Mouse (Mus musculus) MEL (cell line): ENCODE data around the gene Wfdc9. TPM values are rescaled to one million over a fixed set of nuclear protein-coding genes. Genes with fewer than 3 reads are reported as not detected.
A peak's percentile ranks its signal among the peaks of the same experiment; 100 is the strongest.

Experiments used
- DNase-seq: peaks from one replicate; pipeline ENCODE4 v3.0.0; 2011; ENCODE audit warnings: low read depth, low spot score
- H3K27ac ChIP-seq: 2 replicates; pipeline ENCODE4 v1.5.1; 2012; ENCODE audit warnings: low read depth, mild to moderate bottlenecking, control low read depth, low read length, moderate library complexity; ENCODE audit not compliant: control insufficient read depth
- H3K27me3 ChIP-seq, 2 experiments: fragments of 150-350 bp in 1 of 2; sonication (generic) in 1 of 2; 2 replicates each; pipeline ENCODE4 v1.6.1; 2012; ENCODE audit warnings: low read length in 2 of 2, mild to moderate bottlenecking in 2 of 2, improper control_type of control experiment in 1 of 2, moderate library complexity in 1 of 2; ENCODE audit not compliant: insufficient read depth in 2 of 2, control insufficient read depth in 1 of 2
- H3K36me3 ChIP-seq, 2 experiments: 2 replicates each; pipeline ENCODE4 v1.6.1; 2012 to 2014; ENCODE audit warnings: low read length in 2 of 2, improper control_type of control experiment in 1 of 2, inconsistent platforms in 1 of 2, mild to moderate bottlenecking in 1 of 2; ENCODE audit not compliant: insufficient read depth in 2 of 2, control insufficient read depth in 1 of 2
- H3K4me1 ChIP-seq, 2 experiments: fragments of 150-350 bp in 1 of 2; sonication (generic) in 1 of 2; 2 replicates each; pipeline ENCODE4 v1.6.1; 2012; ENCODE audit warnings: low read length in 2 of 2, improper control_type of control experiment in 1 of 2, mild to moderate bottlenecking in 1 of 2; ENCODE audit not compliant: insufficient read depth in 2 of 2, control insufficient read depth in 1 of 2
- H3K4me3 ChIP-seq, 2 experiments: fragments of 150-350 bp in 1 of 2; sonication (generic) in 1 of 2; 2 replicates each; pipeline ENCODE4 v1.5.1; 2012; ENCODE audit warnings: low read depth in 2 of 2, low read length in 2 of 2, mild to moderate bottlenecking in 2 of 2, moderate library complexity in 2 of 2, control low read depth in 1 of 2, improper control_type of control experiment in 1 of 2; ENCODE audit not compliant: control insufficient read depth in 1 of 2, insufficient read depth in 1 of 2
- H3K79me2 ChIP-seq: 2 replicates; pipeline ENCODE4 v1.6.1; 2012; ENCODE audit warnings: mild to moderate bottlenecking, low read length, moderate library complexity; ENCODE audit not compliant: control insufficient read depth, poor library complexity, insufficient read depth
- H3K9ac ChIP-seq: 2 replicates; pipeline ENCODE4 v1.6.1; 2012; ENCODE audit warnings: low read depth, mild to moderate bottlenecking, control low read depth, low read length, moderate library complexity; ENCODE audit not compliant: control insufficient read depth, poor library complexity, severe bottlenecking
- H3K9me3 ChIP-seq: fragments of 150-350 bp; sonication (generic); replicated peaks from 2 replicates; pipeline ENCODE4 v1.6.1; 2012; ENCODE audit warnings: mild to moderate bottlenecking, low read length, improper control_type of control experiment, moderate library complexity; ENCODE audit not compliant: insufficient read depth
- BHLHE40 ChIP-seq: IDR thresholded peaks from 2 replicates; pipeline ENCODE4 v1.6.1; 2012; ENCODE audit warnings: low read depth, mild to moderate bottlenecking, inconsistent platforms, low read length, improper control_type of control experiment, borderline replicate concordance
- CHD2 ChIP-seq: IDR thresholded peaks from 2 replicates; pipeline ENCODE4 v1.6.1; 2011; ENCODE audit warnings: low read length, improper control_type of control experiment
- CTCF ChIP-seq, 3 experiments: IDR thresholded peaks in 2 of 3; conservative IDR thresholded peaks in 1 of 3; 2 replicates each; pipeline ENCODE4 v1.5.1; 2011 to 2012; ENCODE audit warnings: low read length in 3 of 3, low read depth in 2 of 3, mild to moderate bottlenecking in 2 of 3, improper control_type of control experiment in 1 of 3, inconsistent platforms in 1 of 3, mixed read lengths in 1 of 3, moderate library complexity in 1 of 3; ENCODE audit not compliant: control insufficient read depth in 1 of 3, insufficient read depth in 1 of 3, poor library complexity in 1 of 3, severe bottlenecking in 1 of 3
- ELF1 ChIP-seq: IDR thresholded peaks from 2 replicates; pipeline ENCODE4 v1.6.1; 2014; ENCODE audit warnings: low read depth, mild to moderate bottlenecking, inconsistent platforms, low read length, improper control_type of control experiment, moderate library complexity
- EP300 ChIP-seq, 2 experiments: IDR thresholded peaks; 2 replicates each; pipeline ENCODE4 v1.6.1; 2011; ENCODE audit warnings: improper control_type of control experiment in 2 of 2, low read length in 2 of 2, low read depth in 1 of 2, mild to moderate bottlenecking in 1 of 2
- GABPA ChIP-seq: IDR thresholded peaks from 2 replicates; pipeline ENCODE4 v1.6.1; 2012; ENCODE audit warnings: low read depth, mild to moderate bottlenecking, inconsistent platforms, low read length, improper control_type of control experiment, moderate library complexity
- JUND ChIP-seq: IDR thresholded peaks from 2 replicates; pipeline ENCODE4 v1.6.1; 2011; ENCODE audit warnings: low read depth, mild to moderate bottlenecking, improper control_type of control experiment, low read length
- KAT2A ChIP-seq: conservative IDR thresholded peaks from 2 replicates; pipeline ENCODE4 v1.6.1; 2012; ENCODE audit warnings: low read depth, low read length, improper control_type of control experiment, inconsistent platforms
- MAFK ChIP-seq: IDR thresholded peaks from 2 replicates; pipeline ENCODE4 v1.6.1; 2011; ENCODE audit warnings: low read depth, mild to moderate bottlenecking, low read length, improper control_type of control experiment, borderline replicate concordance
- MAX ChIP-seq: IDR thresholded peaks from 2 replicates; pipeline ENCODE4 v1.6.1; 2011; ENCODE audit warnings: low read length, improper control_type of control experiment
- MEF2A ChIP-seq: IDR thresholded peaks from 2 replicates; pipeline ENCODE4 v1.6.1; 2014; ENCODE audit warnings: low read depth, mild to moderate bottlenecking, inconsistent platforms, low read length, improper control_type of control experiment; ENCODE audit not compliant: poor library complexity, insufficient replicate concordance, severe bottlenecking; ENCODE audit errors: extremely low read depth
- MYC ChIP-seq: IDR thresholded peaks from 2 replicates; pipeline ENCODE4 v1.6.1; 2011; ENCODE audit warnings: low read depth, mild to moderate bottlenecking, low read length, improper control_type of control experiment, moderate library complexity
- POLR2A ChIP-seq, 2 experiments: IDR thresholded peaks; 2 replicates each; pipeline ENCODE4 v1.6.1; 2011 to 2012; ENCODE audit warnings: low read length in 2 of 2, mild to moderate bottlenecking in 2 of 2, control low read depth in 1 of 2, improper control_type of control experiment in 1 of 2, low read depth in 1 of 2, moderate library complexity in 1 of 2; ENCODE audit not compliant: control insufficient read depth in 1 of 2, insufficient read depth in 1 of 2, poor library complexity in 1 of 2
- RAD21 ChIP-seq: IDR thresholded peaks from 2 replicates; pipeline ENCODE4 v1.6.1; 2011; ENCODE audit warnings: mild to moderate bottlenecking, low read depth, low read length, improper control_type of control experiment
- SIN3A ChIP-seq: IDR thresholded peaks from 2 replicates; pipeline ENCODE4 v1.6.1; 2012; ENCODE audit warnings: low read length, improper control_type of control experiment, inconsistent platforms
- SMC3 ChIP-seq: IDR thresholded peaks from 2 replicates; pipeline ENCODE4 v1.6.1; 2011; ENCODE audit warnings: low read depth, low read length, improper control_type of control experiment
- TAL1 ChIP-seq: IDR thresholded peaks from 2 replicates; pipeline ENCODE4 v1.6.1; 2012; ENCODE audit warnings: mild to moderate bottlenecking, inconsistent platforms, low read length, moderate library complexity, mixed read lengths
- UBTF ChIP-seq: IDR thresholded peaks from 2 replicates; pipeline ENCODE4 v1.6.1; 2012; ENCODE audit warnings: low read depth, mild to moderate bottlenecking, inconsistent platforms, low read length, improper control_type of control experiment, moderate library complexity, borderline replicate concordance; ENCODE audit not compliant: insufficient read depth
- ZC3H11A ChIP-seq: IDR thresholded peaks from 2 replicates; pipeline ENCODE4 v1.6.1; 2012; ENCODE audit warnings: low read depth, mild to moderate bottlenecking, inconsistent platforms, low read length, improper control_type of control experiment
- ZKSCAN1 ChIP-seq: IDR thresholded peaks from 2 replicates; pipeline ENCODE4 v1.6.1; 2012; ENCODE audit warnings: low read depth, mild to moderate bottlenecking, inconsistent platforms, low read length, improper control_type of control experiment, moderate library complexity
- ZNF384 ChIP-seq: IDR thresholded peaks from 2 replicates; pipeline ENCODE4 v1.6.1; 2012; ENCODE audit warnings: low read depth, mild to moderate bottlenecking, inconsistent platforms, low read length, improper control_type of control experiment
- polyA plus RNA-seq, 2 experiments: library from polyadenylated mRNA; stranded (reverse) in 1 of 2; unstranded in 1 of 2; fragments of >175 nt in 1 of 2; fragments of >200 nt in 1 of 2; gene quantifications; 2 replicates each; pipeline versions ENCODE4 v1.2.1 to v1.2.4; 2012; ENCODE audit warnings: low replicate concordance in 2 of 2, low read depth in 1 of 2; ENCODE audit not compliant: insufficient read length in 2 of 2, insufficient read depth in 1 of 2, missing spikeins in 1 of 2
- total RNA-seq: library from RNA; depleted of rRNA; stranded (reverse); fragments of 300-350 nt; gene quantifications from 2 replicates; pipeline ENCODE4 v1.2.3, GENCODE M21; 2012

Wfdc9 gene
- total and polyA plus RNA-seq, 3 experiments = not detected

- TF ChIP-seq EP300 (IDR thresholded peaks at IDR 0.05; ENCODE audit: low read depth in 1 of 2, low read length in 2 of 2) (peak; percentile 72 to 85), KAT2A (no peak), SIN3A (no peak; the same call in none of the 2 replicates), MYC (peak; percentile 34; the same call in 1 of the 2 replicates), ELF1 (peak; percentile 88), JUND (no peak), RAD21 (no peak), SMC3 (no peak), MEF2A (no peak), UBTF (no peak), ZNF384 (peak; percentile 100), GABPA (peak; percentile 87)
Measured at GRCm38 (mm10) chr2:164641129-164641528, 15.3 kb downstream of the Wfdc9 start (continued).

DNA sequence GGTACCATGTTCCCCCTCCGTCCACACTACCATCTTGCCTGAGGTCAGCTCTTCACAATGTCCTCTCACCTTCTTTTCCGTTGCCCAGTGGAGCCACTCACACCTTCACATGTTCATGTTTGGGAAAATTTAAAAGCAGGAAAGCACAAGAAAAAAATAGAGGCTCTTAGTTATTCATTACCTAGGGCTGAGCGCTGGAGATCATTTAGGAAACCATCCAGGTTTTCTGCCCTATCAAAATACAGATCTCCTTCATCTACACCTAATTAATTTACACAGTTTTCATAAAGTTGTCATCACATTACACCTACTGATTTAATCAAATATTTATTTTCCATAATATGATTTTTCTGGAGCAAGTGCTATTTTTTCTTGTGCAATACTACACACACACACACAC, 17.7 kb downstream of the Wfdc9 start, which contains the start of gene Wfdc16:
Gene Wfdc16, minus strand, starts transcription at position 101 of the 400 bp plus-strand sequence.
- Histone ChIP-seq H3K79me2 (no peaks in the 10 kb centered on the region), H3K9me3 (no peaks in the 10 kb centered on the region), H3K4me3 (no peak within 1 kb of the TSS), H3K27ac (no peak within 1 kb of the TSS), H3K9ac (no peak within 1 kb of the TSS), H3K4me1 (peaks cover 13 to 16% of the 10 kb centered on the region in 2 experiments), H3K36me3 (peaks cover 0 to 11% of the 10 kb centered on the region in 2 experiments; a peak in 2 of 4 replicates), H3K27me3 (no peaks in the 10 kb centered on the region)
- DNase-seq = no peak
- TF ChIP-seq MEF2A (no peak), ZKSCAN1 (no peak), TAL1 (no peak), ZC3H11A (no peak), CHD2 (no peak), MAFK (no peak), MYC (no peak), CTCF (IDR thresholded peaks at IDR 0.05 in 2 of 3, conservative IDR thresholded peaks at IDR 0.05 in 1 of 3; ENCODE audit: control insufficient read depth in 1 of 3, insufficient read depth in 1 of 3, low read depth in 2 of 3, low read length in 3 of 3, poor library complexity in 1 of 3, severe bottlenecking in 1 of 3) (no peak), POLR2A (IDR thresholded peaks at IDR 0.05; ENCODE audit: control insufficient read depth in 1 of 2, insufficient read depth in 1 of 2, low read depth in 1 of 2, low read length in 2 of 2, poor library complexity in 1 of 2) (no peak), ZNF384 (no peak), GABPA (no peak), KAT2A (no peak), BHLHE40 (no peak)
- TF ChIP-seq, all 39 proteins: peak for 0

- Histone ChIP-seq H3K4me3 (no peak overlapping the region), H3K4me1 (no peaks in the 10 kb centered on the region), H3K9me3 (no peaks in the 10 kb centered on the region), H3K9ac (no peak overlapping the region), H3K27me3 (no peaks in the 10 kb centered on the region; a peak in 2 of 4 replicates), H3K36me3 (no peaks in the 10 kb centered on the region), H3K79me2 (no peaks in the 10 kb centered on the region), H3K27ac (no peak overlapping the region)
- TF ChIP-seq CTCF (IDR thresholded peaks at IDR 0.05 in 2 of 3, conservative IDR thresholded peaks at IDR 0.05 in 1 of 3; ENCODE audit: control insufficient read depth in 1 of 3, insufficient read depth in 1 of 3, low read depth in 2 of 3, low read length in 3 of 3, poor library complexity in 1 of 3, severe bottlenecking in 1 of 3) (peak; percentile 21 to 55 (median 43); a peak in 5 of 6 replicates), MAX (no peak)
- DNase-seq = peak; percentile 34
Measured at GRCm38 (mm10) chr2:164635266-164635665, 21.1 kb downstream of the Wfdc9 start.
